Mouse (Mus musculus) embryo, embryonic 11.5 days (tissue): ENCODE data around the gene Gm4027.
A peak's percentile ranks its signal among the peaks of the same experiment; 100 is the strongest.
"Not testable (repeated sequence)": the region's sequence is repeated elsewhere in the genome, so short reads cannot be mapped to it uniquely, and the experiment has no call there.

Source experiments
- DNase-seq: peaks from one replicate; pipeline ENCODE4 v3.0.0-alpha.2; 2012; ENCODE audit warnings: low read depth, low spot score

The Gm4027 gene

GRCm38 (mm10) chr12:87618569-87618968, at the start of gene Gm4027:
Gm4027 (plus strand) TSS chr12:87618869.
- DNase-seq: not testable (repeated sequence)

- peak; percentile 0 for DNase-seq
Measured at GRCm38 (mm10) chr12:87601388-87601787, 17.3 kb upstream of the Gm4027 start.

GRCm38 (mm10) chr12:87602388-87602787, 16.3 kb upstream of the Gm4027 start, which contains the start of gene Oog1:
Oog1 (plus strand) TSS chr12:87602688.
- DNase-seq: not testable (repeated sequence)

GRCm38 (mm10) chr12:87644520-87644919, 25.9 kb downstream of the Gm4027 start, which contains the start of gene Gm16381:
Gm16381 (minus strand) TSS chr12:87644620.
- DNase-seq: not testable (repeated sequence)

GRCm38 (mm10) chr12:87652916-87653703, 34.4 kb downstream of the Gm4027 start:
- DNase-seq: not testable (repeated sequence)
